Mouse (Mus musculus): ENCODE measurements around the gene Stoml1. TPM values are rescaled to one million over a fixed set of nuclear protein-coding genes. Genes with fewer than 3 reads are reported as not detected.

Stoml1 gene
- polyA plus RNA-seq, 1 experiment from 2014 or later: 63.0 TPM

- H3K27me3 ChIP-seq: no peaks in the 10 kb centered on the region
- H3K27ac ChIP-seq: no peak overlapping the region
- no peak for ATAC-seq (ENCODE audit: low FRiP score)
- H3K4me3 ChIP-seq: no peak overlapping the region
- H3K36me3 ChIP-seq: no peaks in the 10 kb centered on the region
- no peak overlapping the region for H3K4me2 ChIP-seq (replicated peaks)
- no peaks in the 10 kb centered on the region for H3K9me3 ChIP-seq (replicated peaks)
- no peak overlapping the region for H3K9ac ChIP-seq
- H3K4me1 ChIP-seq: 0 out of 2 replicates have a peak, but pooled peaks cover 9% of the 10 kb centered on the region
- WGBS: 68% methylated on average over 24 of the region's 24 CpGs
These were observed 32.6 kb upstream of the Stoml1 start for GRCm38 (mm10) chr9:58220218-58220903.

- Histone ChIP-seq H3K36me3 (peaks cover 13% of the 10 kb centered on the region), H3K4me2 (replicated peaks) (no peak overlapping the region), H3K27ac (no peak overlapping the region), H3K9me3 (replicated peaks) (no peaks in the 10 kb centered on the region), H3K4me1 (no peaks in the 10 kb centered on the region), H3K9ac (no peak overlapping the region), H3K4me3 (no peak overlapping the region), H3K27me3 (no peaks in the 10 kb centered on the region)
- no peak for ATAC-seq (ENCODE audit: low FRiP score)
- 86% methylated on average over 2 of the region's 2 CpGs for WGBS
These were observed 28.6 kb upstream of the Stoml1 start for GRCm38 (mm10) chr9:58224356-58224755.

DNA sequence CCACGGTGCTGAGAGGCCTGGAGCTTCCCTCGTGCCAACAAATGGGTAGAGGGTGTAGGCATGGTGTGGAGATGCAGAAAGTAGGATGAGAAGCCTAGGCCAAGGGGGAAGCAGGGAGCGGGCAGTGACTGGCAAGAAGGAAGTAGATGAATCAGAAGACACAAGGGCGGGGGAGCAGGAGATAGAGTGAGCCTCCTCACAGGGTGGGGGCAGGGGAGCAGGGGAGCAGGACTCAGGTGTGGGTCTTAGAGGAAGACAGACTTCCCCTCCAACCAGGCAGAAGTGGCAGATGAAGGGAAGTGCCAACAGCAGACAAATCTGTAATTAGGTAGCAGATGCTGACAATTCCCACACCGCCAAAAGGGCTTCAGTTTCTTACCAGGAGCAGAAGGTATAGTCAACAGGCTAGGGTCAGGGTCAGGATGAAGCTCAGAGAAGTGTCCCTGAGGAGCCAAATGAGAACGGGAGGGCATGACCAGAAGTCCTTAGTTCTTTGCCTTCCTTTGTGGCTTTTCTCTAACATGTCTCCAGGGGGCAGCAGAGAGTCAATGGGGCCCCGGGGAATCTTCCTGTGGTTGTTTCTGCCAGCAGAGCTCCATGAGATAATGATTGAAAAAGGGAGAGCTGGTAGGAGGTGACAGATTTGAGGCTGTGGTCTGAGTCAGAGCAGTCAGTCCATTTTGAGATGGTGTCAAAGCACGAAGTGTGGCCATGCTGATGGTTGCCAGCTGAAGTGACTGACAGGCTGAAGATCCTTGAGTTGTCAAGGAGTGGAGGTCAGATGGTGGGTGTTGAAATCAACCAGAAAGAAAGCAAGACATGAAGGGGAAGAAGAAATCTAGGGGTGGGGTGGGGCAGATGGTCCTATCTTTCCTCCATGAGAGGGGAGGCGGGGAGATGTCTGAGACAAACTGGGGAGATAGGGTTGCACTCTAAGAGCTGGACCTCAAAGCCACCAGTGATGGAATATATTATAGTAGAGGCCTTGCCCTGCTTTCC, 26.8 kb upstream of the Stoml1 start:
- Histone ChIP-seq H3K9me3 (replicated peaks) (no peaks in the 10 kb centered on the region), H3K4me1 (no peaks in the 10 kb centered on the region), H3K27me3 (no peaks in the 10 kb centered on the region), H3K9ac (no peak overlapping the region), H3K27ac (no peak overlapping the region), H3K4me2 (replicated peaks) (no peak overlapping the region), H3K36me3 (peaks cover 21% of the 10 kb centered on the region), H3K4me3 (no peak overlapping the region)
- no peak for ATAC-seq (ENCODE audit: low FRiP score)
- WGBS: 69% methylated on average over 9 of the region's 9 CpGs

DNA sequence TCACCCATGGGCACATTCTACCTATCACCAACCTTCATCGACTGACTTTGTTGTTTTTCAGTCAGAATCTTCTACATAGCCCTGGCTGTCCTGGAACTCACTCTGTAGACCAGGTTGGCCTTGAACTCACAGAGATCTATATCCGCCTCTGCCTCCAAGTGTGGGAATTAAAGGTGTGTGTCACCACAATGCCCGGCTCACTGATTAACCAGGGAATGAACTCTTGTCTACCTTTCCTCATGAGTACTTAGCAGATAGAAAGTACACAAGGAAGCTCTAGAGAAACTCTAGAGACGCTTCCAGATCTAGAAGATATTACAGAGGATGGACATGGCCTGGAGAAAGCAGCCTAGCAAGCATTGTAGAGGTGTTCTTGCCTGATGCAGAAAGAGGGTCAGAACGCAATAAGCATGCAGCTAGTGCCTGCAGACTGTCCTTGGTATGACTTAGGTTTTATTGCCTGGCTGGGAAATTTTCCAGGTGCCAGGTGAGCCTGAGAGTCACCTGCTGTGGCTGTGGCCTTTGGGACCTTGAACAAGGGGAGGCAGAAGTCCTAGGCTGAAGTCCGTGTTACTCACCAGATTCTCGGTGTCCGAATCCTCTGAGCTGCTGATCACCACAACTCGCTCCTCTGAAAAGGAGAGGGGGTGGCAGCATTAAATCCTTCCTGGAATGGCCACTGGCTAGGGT, 24.0 kb upstream of the Stoml1 start:
- H3K36me3 ChIP-seq: peaks cover 22% of the 10 kb centered on the region
- H3K9ac ChIP-seq: no peak overlapping the region
- H3K4me3 ChIP-seq: no peak overlapping the region
- no peak overlapping the region for H3K27ac ChIP-seq
- no peaks in the 10 kb centered on the region for H3K9me3 ChIP-seq (replicated peaks)
- no peak overlapping the region for H3K4me2 ChIP-seq (replicated peaks)
- H3K4me1 ChIP-seq: no peaks in the 10 kb centered on the region; the same call in 1 of the 2 replicates
- ATAC-seq (ENCODE audit: low FRiP score): no peak
- 96% methylated on average over 9 of the region's 9 CpGs for WGBS
- no peaks in the 10 kb centered on the region for H3K27me3 ChIP-seq

GRCm38 (mm10) chr9:58231746-58232145, 21.2 kb upstream of the Stoml1 start:
- H3K27ac ChIP-seq: peak overlapping the region; percentile 37; the same call in 1 of the 2 replicates
- peaks cover 31% of the 10 kb centered on the region for H3K36me3 ChIP-seq
- H3K4me3 ChIP-seq: no peak overlapping the region
- no peak overlapping the region for H3K9ac ChIP-seq
- ATAC-seq (ENCODE audit: low FRiP score): no peak
- H3K4me1 ChIP-seq: no peaks in the 10 kb centered on the region; the same call in 1 of the 2 replicates
- no peak overlapping the region for H3K4me2 ChIP-seq (replicated peaks)
- 75% methylated on average over 6 of the region's 6 CpGs for WGBS
- no peaks in the 10 kb centered on the region for H3K27me3 ChIP-seq
- H3K9me3 ChIP-seq (replicated peaks): no peaks in the 10 kb centered on the region

DNA sequence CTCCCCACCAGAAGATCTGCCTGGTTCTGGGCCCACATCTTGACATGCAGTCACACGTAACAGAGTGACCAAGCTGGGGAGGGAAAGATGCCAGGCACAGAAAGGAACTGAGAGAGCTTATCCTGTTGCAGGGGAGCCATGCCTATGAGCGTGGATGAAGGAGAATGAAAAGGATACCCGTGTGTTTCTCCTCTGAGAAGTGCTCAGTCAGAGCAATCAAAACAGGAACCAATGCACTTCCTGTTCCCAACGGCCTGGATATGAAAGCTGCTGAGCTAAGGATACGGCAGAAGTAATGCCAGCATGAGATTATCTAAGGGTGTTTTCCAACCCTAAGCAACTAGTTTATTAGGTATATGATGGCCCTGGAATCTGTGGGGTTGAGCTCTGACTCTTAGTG, 20.6 kb upstream of the Stoml1 start:
- ATAC-seq (ENCODE audit: low FRiP score): no peak
- no peak overlapping the region for H3K9ac ChIP-seq
- H3K4me2 ChIP-seq (replicated peaks): no peak overlapping the region
- 76% methylated on average over 5 of the region's 5 CpGs for WGBS
- H3K4me1 ChIP-seq: no peaks in the 10 kb centered on the region; the same call in 1 of the 2 replicates
- H3K36me3 ChIP-seq: peaks cover 31% of the 10 kb centered on the region
- no peaks in the 10 kb centered on the region for H3K9me3 ChIP-seq (replicated peaks)
- no peak overlapping the region for H3K4me3 ChIP-seq
- no peaks in the 10 kb centered on the region for H3K27me3 ChIP-seq
- peak overlapping the region; percentile 37; the same call in 1 of the 2 replicates for H3K27ac ChIP-seq

DNA sequence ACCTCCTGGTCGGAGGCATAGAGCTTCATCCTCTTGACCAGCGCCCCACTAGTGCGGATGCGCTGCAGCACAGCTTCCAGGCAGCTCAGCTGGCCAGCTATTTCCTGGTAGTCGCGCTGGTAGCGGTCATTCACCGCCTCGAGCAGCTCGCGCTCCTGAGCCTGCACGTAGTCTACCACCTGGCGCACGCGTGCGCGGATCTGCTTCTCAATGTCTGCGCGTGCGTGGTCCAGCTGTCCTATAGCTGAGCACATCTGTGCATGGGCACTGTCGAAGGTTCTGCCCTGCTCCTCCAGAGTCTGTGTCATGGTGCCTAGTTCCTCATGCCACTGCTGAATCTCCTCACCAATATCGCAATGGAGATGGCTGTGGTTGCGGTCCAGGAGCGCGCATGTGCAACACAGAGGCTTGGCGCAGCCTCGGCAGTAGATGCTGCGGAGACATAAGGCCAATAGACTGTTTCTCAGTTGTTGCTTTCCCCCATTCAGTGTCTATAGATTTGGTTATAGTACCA, 18.4 kb upstream of the Stoml1 start:
- no peak overlapping the region for H3K4me2 ChIP-seq (replicated peaks)
- H3K4me3 ChIP-seq: no peak overlapping the region
- WGBS: 97% methylated on average over 28 of the region's 28 CpGs
- no peak overlapping the region for H3K27ac ChIP-seq
- ATAC-seq (ENCODE audit: low FRiP score): no peak
- H3K4me1 ChIP-seq: no peaks in the 10 kb centered on the region; the same call in 1 of the 2 replicates
- H3K9ac ChIP-seq: no peak overlapping the region
- H3K27me3 ChIP-seq: no peaks in the 10 kb centered on the region
- peaks cover 16% of the 10 kb centered on the region for H3K36me3 ChIP-seq
- no peaks in the 10 kb centered on the region for H3K9me3 ChIP-seq (replicated peaks)

GRCm38 (mm10) chr9:58241780-58242485, 11.0 kb upstream of the Stoml1 start:
- H3K36me3 ChIP-seq: no peaks in the 10 kb centered on the region
- H3K4me3 ChIP-seq: no peak overlapping the region
- no peak overlapping the region for H3K9ac ChIP-seq
- H3K4me1 ChIP-seq: peaks cover 18% of the 10 kb centered on the region
- WGBS: 61% methylated on average over 9 of the region's 9 CpGs
- H3K9me3 ChIP-seq (replicated peaks): no peaks in the 10 kb centered on the region
- no peak for ATAC-seq (ENCODE audit: low FRiP score)
- H3K4me2 ChIP-seq (replicated peaks): no peak overlapping the region
- 0 out of 2 replicates have a peak overlapping the region, but pooled peaks have one; percentile 18 for H3K27ac ChIP-seq
- H3K27me3 ChIP-seq: no peaks in the 10 kb centered on the region

GRCm38 (mm10) chr9:58242696-58243095, 10.3 kb upstream of the Stoml1 start:
- H3K4me3 ChIP-seq: no peak overlapping the region
- ATAC-seq (ENCODE audit: low FRiP score): no peak
- peaks cover 24% of the 10 kb centered on the region for H3K4me1 ChIP-seq
- H3K9ac ChIP-seq: no peak overlapping the region
- 0 out of 2 replicates have a peak overlapping the region, but pooled peaks have one; percentile 18 for H3K27ac ChIP-seq
- H3K4me2 ChIP-seq (replicated peaks): no peak overlapping the region
- no peaks in the 10 kb centered on the region for H3K9me3 ChIP-seq (replicated peaks)
- H3K27me3 ChIP-seq: no peaks in the 10 kb centered on the region
- WGBS: 86% methylated on average over 5 of the region's 5 CpGs
- no peaks in the 10 kb centered on the region for H3K36me3 ChIP-seq

DNA sequence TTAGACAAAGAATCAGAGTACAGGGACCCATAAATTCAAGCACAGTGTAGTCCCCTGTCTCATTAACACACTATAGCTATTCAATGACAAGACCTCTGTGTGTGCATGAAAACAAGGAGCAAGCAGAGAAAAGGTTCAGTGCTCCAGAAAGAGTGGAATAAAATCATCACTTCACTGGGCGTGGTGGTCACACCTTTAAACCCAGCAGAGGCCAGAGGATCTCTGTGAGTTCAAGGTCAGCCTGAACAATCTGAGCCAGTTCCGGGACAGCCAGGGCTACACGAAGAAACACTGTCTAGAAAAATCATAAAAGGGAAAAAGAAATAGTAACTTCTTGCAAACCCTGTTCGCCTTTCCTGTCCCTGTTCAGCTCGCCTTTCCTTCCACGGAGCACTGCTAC, 9.3 kb upstream of the Stoml1 start:
- H3K4me1 ChIP-seq: peaks cover 28% of the 10 kb centered on the region
- 84% methylated on average over 6 of the region's 6 CpGs for WGBS

GRCm38 (mm10) chr9:58246083-58246591, 6.8 kb upstream of the Stoml1 start:
- H3K4me2 ChIP-seq (replicated peaks): no peak overlapping the region
- H3K27ac ChIP-seq: no peak overlapping the region
- 75% methylated on average over 4 of the region's 4 CpGs for WGBS
- peaks cover 42% of the 10 kb centered on the region for H3K4me1 ChIP-seq
- H3K27me3 ChIP-seq: no peaks in the 10 kb centered on the region
- no peak overlapping the region for H3K9ac ChIP-seq
- H3K36me3 ChIP-seq: no peaks in the 10 kb centered on the region
- H3K4me3 ChIP-seq: no peak overlapping the region
- ATAC-seq (ENCODE audit: low FRiP score): no peak
- no peaks in the 10 kb centered on the region for H3K9me3 ChIP-seq (replicated peaks)

More for the DNA sequence above, 9.3 kb upstream of the Stoml1 start:
- H3K36me3 ChIP-seq: no peaks in the 10 kb centered on the region
- H3K27me3 ChIP-seq: no peaks in the 10 kb centered on the region
- H3K9me3 ChIP-seq (replicated peaks): no peaks in the 10 kb centered on the region
- no peak for ATAC-seq (ENCODE audit: low FRiP score)
- no peak overlapping the region for H3K27ac ChIP-seq
- H3K4me3 ChIP-seq: no peak overlapping the region
- no peak overlapping the region for H3K9ac ChIP-seq
- no peak overlapping the region for H3K4me2 ChIP-seq (replicated peaks)
